ENCODE assay signal across 14 mouse cellular contexts in genomic region chr16:94588171-94588570, GRCm38 (mm10). TPM values are rescaled to one million over a fixed set of nuclear protein-coding genes. Genes with fewer than 3 reads are reported as not detected.
A peak's percentile ranks its signal among the peaks of the same experiment; 100 is the strongest.
DNase-seq lines count a peak whose midpoint lies in the region; ATAC-seq and TF ChIP-seq lines count a peak whose summit lies in the region.
"Had no signal": no experiment of that assay in that cellular context is flagged by ENCODE, and none has a peak within 500 bp of the region (broad histone marks: within the 10 kb centered on the region; RNA-seq: fewer than 3 reads in every experiment).

No protein-coding gene starts in this region.

- DNase-seq in embryonic facial prominence, embryonic 10.5 days (ENCODE audit: low spot score): no peak
- DNase-seq in hindbrain, postnatal 0 days (ENCODE audit: low spot score): peak; percentile 37
- DNase-seq in neural tube, embryonic 10.5 days (ENCODE audit: extremely low spot score, low spot score): no peak
- DNase-seq in urinary bladder, postnatal 25 days (ENCODE audit: low spot score): no peak
- no peak for DNase-seq in right cerebral cortex, postnatal 25 days
- DNase-seq: adrenal gland, postnatal 25 days; layer of hippocampus, adult 9-11 months had no signal

- H3K36me3 ChIP-seq in embryonic facial prominence, embryonic 15.5 days: no peaks in the 10 kb centered on the region
- H3K36me3 ChIP-seq in embryonic facial prominence, embryonic 10.5 days (replicated peaks): peaks cover under 1% of the 10 kb centered on the region; the same call in 1 of the 2 replicates
- H3K36me3 ChIP-seq in hindbrain, postnatal 0 days (ENCODE audit: insufficient read depth, low read length): no peaks in the 10 kb centered on the region; the same call in 1 of the 2 replicates
- H3K36me3 ChIP-seq in hindbrain, embryonic 12.5 days: no peaks in the 10 kb centered on the region
- H3K36me3 ChIP-seq in neural tube, embryonic 13.5 days: no peaks in the 10 kb centered on the region
- H3K36me3 ChIP-seq: forebrain, embryonic 12.5 days; heart, embryonic 15.5 days; liver, embryonic 12.5 days had no signal

- no peak overlapping the region for H3K9ac ChIP-seq in embryonic facial prominence, embryonic 15.5 days
- H3K9ac ChIP-seq in hindbrain, postnatal 0 days (replicated peaks; ENCODE audit: low read length): no peak overlapping the region
- no peak overlapping the region for H3K9ac ChIP-seq in hindbrain, embryonic 12.5 days
- H3K9ac ChIP-seq in neural tube, embryonic 13.5 days: no peak overlapping the region
- H3K9ac ChIP-seq: forebrain, embryonic 12.5 days; heart, embryonic 15.5 days; liver, embryonic 12.5 days; midbrain, embryonic 12.5 days had no signal

- ATAC-seq in embryonic facial prominence, embryonic 15.5 days (ENCODE audit: insufficient number of reproducible peaks, low FRiP score, low TSS enrichment, low read depth): peak; percentile 43; the same call in 1 of the 2 replicates
- ATAC-seq in hindbrain, postnatal 0 days: peak; percentile 73
- no peak for ATAC-seq in hindbrain, embryonic 12.5 days (ENCODE audit: low FRiP score)
- 0 out of 2 replicates have a peak, but pooled peaks have one; percentile 34 for ATAC-seq in neural tube, embryonic 13.5 days (ENCODE audit: low read depth)
- ATAC-seq: liver, embryonic 12.5 days had no signal

- H3K4me1 ChIP-seq in embryonic facial prominence, embryonic 15.5 days: peaks cover 62% of the 10 kb centered on the region
- peaks cover 21% of the 10 kb centered on the region for H3K4me1 ChIP-seq in embryonic facial prominence, embryonic 10.5 days
- peaks cover 26% of the 10 kb centered on the region for H3K4me1 ChIP-seq in hindbrain, postnatal 0 days (ENCODE audit: insufficient read depth, low read length)
- H3K4me1 ChIP-seq in hindbrain, embryonic 12.5 days: peaks cover 47% of the 10 kb centered on the region
- peaks cover 85% of the 10 kb centered on the region for H3K4me1 ChIP-seq in neural tube, embryonic 13.5 days (replicated peaks)

- 62% methylated on average over 8 of the region's 8 CpGs for WGBS in embryonic facial prominence, embryonic 15.5 days
- 84% methylated on average over 8 of the region's 8 CpGs for WGBS in embryonic facial prominence, embryonic 10.5 days
- 50% methylated on average over 8 of the region's 8 CpGs for WGBS in hindbrain, postnatal 0 days
- 86% methylated on average over 8 of the region's 8 CpGs for WGBS in hindbrain, embryonic 12.5 days
- WGBS in neural tube, embryonic 13.5 days: 57% methylated on average over 8 of the region's 8 CpGs

- H3K9me3 ChIP-seq in embryonic facial prominence, embryonic 15.5 days (replicated peaks): no peaks in the 10 kb centered on the region
- no peaks in the 10 kb centered on the region for H3K9me3 ChIP-seq in embryonic facial prominence, embryonic 10.5 days
- no peaks in the 10 kb centered on the region for H3K9me3 ChIP-seq in hindbrain, postnatal 0 days (ENCODE audit: low read length)
- H3K9me3 ChIP-seq in hindbrain, embryonic 12.5 days (replicated peaks): no peaks in the 10 kb centered on the region
- H3K9me3 ChIP-seq in neural tube, embryonic 13.5 days: no peaks in the 10 kb centered on the region
- H3K9me3 ChIP-seq: forebrain, embryonic 12.5 days; heart, embryonic 15.5 days; liver, embryonic 12.5 days; midbrain, embryonic 12.5 days had no signal

- no peak overlapping the region for H3K27ac ChIP-seq in embryonic facial prominence, embryonic 15.5 days (replicated peaks)
- no peak overlapping the region for H3K27ac ChIP-seq in embryonic facial prominence, embryonic 10.5 days (replicated peaks)
- H3K27ac ChIP-seq in hindbrain, postnatal 0 days: no peak overlapping the region; the same call in 1 of the 2 replicates
- H3K27ac ChIP-seq in hindbrain, embryonic 12.5 days: no peak overlapping the region
- H3K27ac ChIP-seq in neural tube, embryonic 13.5 days (replicated peaks): no peak overlapping the region
- H3K27ac ChIP-seq: forebrain, embryonic 12.5 days; heart, embryonic 15.5 days; liver, embryonic 12.5 days; midbrain, embryonic 12.5 days had no signal

- H3K4me2 ChIP-seq in embryonic facial prominence, embryonic 15.5 days (replicated peaks): no peak overlapping the region
- no peak overlapping the region for H3K4me2 ChIP-seq in hindbrain, postnatal 0 days (ENCODE audit: low read depth, low read length)
- H3K4me2 ChIP-seq in hindbrain, embryonic 12.5 days (replicated peaks): no peak overlapping the region
- H3K4me2 ChIP-seq in neural tube, embryonic 13.5 days: no peak overlapping the region
- H3K4me2 ChIP-seq: forebrain, embryonic 12.5 days; heart, embryonic 15.5 days; liver, embryonic 12.5 days; midbrain, embryonic 12.5 days had no signal

- no peak overlapping the region for H3K4me3 ChIP-seq in embryonic facial prominence, embryonic 15.5 days (replicated peaks)
- no peak overlapping the region for H3K4me3 ChIP-seq in embryonic facial prominence, embryonic 10.5 days
- no peak overlapping the region for H3K4me3 ChIP-seq in hindbrain, postnatal 0 days (ENCODE audit: low read length)
- H3K4me3 ChIP-seq in hindbrain, embryonic 12.5 days: no peak overlapping the region
- no peak overlapping the region for H3K4me3 ChIP-seq in neural tube, embryonic 13.5 days
- H3K4me3 ChIP-seq: forebrain, embryonic 12.5 days; heart, embryonic 15.5 days; liver, embryonic 12.5 days; midbrain, embryonic 12.5 days had no signal

- no peak for TF ChIP-seq CTCF in hindbrain, postnatal 0 days (IDR thresholded peaks at IDR 0.05; ENCODE audit: low read depth)

- no peaks in the 10 kb centered on the region for H3K27me3 ChIP-seq in embryonic facial prominence, embryonic 15.5 days
- H3K27me3 ChIP-seq in embryonic facial prominence, embryonic 10.5 days (replicated peaks; ENCODE audit: low read depth, poor library complexity, severe bottlenecking): no peaks in the 10 kb centered on the region
- no peaks in the 10 kb centered on the region for H3K27me3 ChIP-seq in hindbrain, postnatal 0 days (ENCODE audit: insufficient read depth, low read length)
- H3K27me3 ChIP-seq in hindbrain, embryonic 12.5 days: no peaks in the 10 kb centered on the region
- no peaks in the 10 kb centered on the region for H3K27me3 ChIP-seq in neural tube, embryonic 13.5 days
- H3K27me3 ChIP-seq: forebrain, embryonic 12.5 days; heart, embryonic 15.5 days; liver, embryonic 12.5 days; midbrain, embryonic 12.5 days had no signal

RNA-seq across cellular contexts. Expression of gene Dyrk1a, which starts 18.4 kb away (rescaled TPM):
- polyA plus RNA-seq in embryonic facial prominence, embryonic 15.5 days (2015; fragmentation: Nextera tagmentation; extraction: Ambion mirVana): 9.1 and 9.7 TPM in 2 replicates
- 9.5 and 10.0 TPM in 2 replicates for polyA plus RNA-seq in embryonic facial prominence, embryonic 10.5 days (2016; fragmentation: Nextera tagmentation; extraction: Ambion mirVana)
- 81.9 and 91.5 TPM in 2 replicates for total RNA-seq in hindbrain, postnatal 0 days (2014; rRNA removed)
- 12.5 and 13.0 TPM in 2 replicates for polyA plus RNA-seq in hindbrain, postnatal 0 days (2015; fragmentation: Nextera tagmentation; extraction: Ambion mirVana)
- polyA plus RNA-seq in hindbrain, embryonic 12.5 days (2016; fragmentation: Nextera tagmentation; extraction: Ambion mirVana): 9.3 and 9.9 TPM in 2 replicates
- 9.5 and 10.3 TPM in 2 replicates for polyA plus RNA-seq in neural tube, embryonic 13.5 days (2015; fragmentation: Nextera tagmentation; extraction: Ambion mirVana)
